Mouse (Mus musculus): ENCODE results near the gene Iqsec1. TPM values are rescaled to one million over a fixed set of nuclear protein-coding genes. Genes with fewer than 3 reads are reported as not detected.

Iqsec1 gene
- polyA plus RNA-seq, 1 experiment: 124 TPM

DNA sequence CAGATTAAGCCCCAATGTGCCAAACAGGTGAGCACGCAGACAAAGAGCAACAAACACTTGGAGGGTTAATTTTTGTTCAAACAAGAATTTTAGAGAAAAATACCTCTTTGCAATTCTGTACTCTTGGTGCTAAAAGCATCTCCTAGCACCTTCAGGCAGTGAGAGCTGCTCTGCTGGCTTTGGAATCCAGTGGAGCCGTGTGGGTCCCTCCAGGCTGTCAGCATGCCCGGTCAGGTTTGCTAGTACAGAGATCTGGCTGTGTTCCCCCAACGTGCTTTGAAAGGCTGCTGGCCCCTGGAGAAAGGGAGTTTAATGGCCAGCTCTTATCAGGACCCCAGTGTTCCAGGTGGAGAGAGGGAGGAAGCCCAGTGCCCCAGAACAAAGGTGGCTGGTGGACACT is 23.1 kb upstream of the Iqsec1 start:
- WGBS: 84% methylated on average over 4 of the region's 4 CpGs
- H3K36me3 ChIP-seq (ENCODE audit: control insufficient read depth, insufficient read depth, low read length): peaks cover 19% of the 10 kb centered on the region
- no peaks in the 10 kb centered on the region for H3K27me3 ChIP-seq (ENCODE audit: control insufficient read depth, insufficient read depth, low read length)
- H3K4me1 ChIP-seq (replicated peaks; ENCODE audit: control insufficient read depth, insufficient read depth, low read length): no peaks in the 10 kb centered on the region
- H3K27ac ChIP-seq (ENCODE audit: control insufficient read depth, insufficient read depth, low read length): no peak overlapping the region
- TF ChIP-seq CTCF (IDR thresholded peaks at IDR 0.05; ENCODE audit: borderline replicate concordance, control insufficient read depth, extremely low read depth, insufficient read depth, low read length, poor library complexity): no peak
- TF ChIP-seq POLR2A (IDR thresholded peaks at IDR 0.05; ENCODE audit: control insufficient read depth, extremely low read depth, insufficient read depth, low read length, poor library complexity): no peak
- DNase-seq: no peak
- no peak overlapping the region for H3K4me3 ChIP-seq (ENCODE audit: control insufficient read depth, insufficient read depth, low read length)

GRCm38 (mm10) chr6:91008284-91008830 is 19.9 kb upstream of the Iqsec1 start:
- Histone ChIP-seq H3K36me3 (ENCODE audit: control insufficient read depth, insufficient read depth, low read length) (peaks cover under 1% of the 10 kb centered on the region; the same call in 1 of the 2 replicates), H3K27me3 (ENCODE audit: control insufficient read depth, insufficient read depth, low read length) (no peaks in the 10 kb centered on the region), H3K4me3 (ENCODE audit: control insufficient read depth, insufficient read depth, low read length) (no peak overlapping the region), H3K27ac (ENCODE audit: control insufficient read depth, insufficient read depth, low read length) (no peak overlapping the region), H3K4me1 (replicated peaks; ENCODE audit: control insufficient read depth, insufficient read depth, low read length) (no peaks in the 10 kb centered on the region)
- TF ChIP-seq POLR2A (IDR thresholded peaks at IDR 0.05; ENCODE audit: control insufficient read depth, extremely low read depth, insufficient read depth, low read length, poor library complexity): no peak
- no peak for TF ChIP-seq CTCF (IDR thresholded peaks at IDR 0.05; ENCODE audit: borderline replicate concordance, control insufficient read depth, extremely low read depth, insufficient read depth, low read length, poor library complexity)
- DNase-seq: no peak
- 94% methylated on average over 3 of the region's 3 CpGs for WGBS

DNA sequence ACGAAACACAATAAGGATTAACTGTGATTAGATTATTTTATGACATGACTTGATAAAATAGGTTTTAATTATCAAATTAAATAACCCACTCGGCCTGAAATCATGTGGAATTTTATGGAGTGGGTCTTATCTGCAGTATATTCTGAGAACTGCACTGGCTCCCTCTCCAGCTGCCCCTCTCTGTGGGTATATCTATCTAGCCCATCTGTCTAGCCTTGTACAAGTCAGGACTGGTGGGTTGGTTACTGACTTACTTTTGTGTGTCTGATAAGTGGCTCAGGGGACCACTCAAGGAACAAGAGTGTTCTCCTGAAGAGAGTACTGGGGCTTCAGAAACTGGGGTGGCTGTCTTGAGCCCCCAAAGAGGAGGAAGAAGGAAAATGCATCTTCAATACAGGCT is 18.7 kb upstream of the Iqsec1 start:
- Histone ChIP-seq H3K4me1 (replicated peaks; ENCODE audit: control insufficient read depth, insufficient read depth, low read length) (no peaks in the 10 kb centered on the region), H3K27ac (ENCODE audit: control insufficient read depth, insufficient read depth, low read length) (no peak overlapping the region), H3K27me3 (ENCODE audit: control insufficient read depth, insufficient read depth, low read length) (no peaks in the 10 kb centered on the region), H3K36me3 (ENCODE audit: control insufficient read depth, insufficient read depth, low read length) (no peaks in the 10 kb centered on the region), H3K4me3 (ENCODE audit: control insufficient read depth, insufficient read depth, low read length) (no peak overlapping the region)
- DNase-seq: no peak
- 73% methylated on average over 2 of the region's 2 CpGs for WGBS
- no peak for TF ChIP-seq CTCF (IDR thresholded peaks at IDR 0.05; ENCODE audit: borderline replicate concordance, control insufficient read depth, extremely low read depth, insufficient read depth, low read length, poor library complexity)
- no peak for TF ChIP-seq POLR2A (IDR thresholded peaks at IDR 0.05; ENCODE audit: control insufficient read depth, extremely low read depth, insufficient read depth, low read length, poor library complexity)

DNA sequence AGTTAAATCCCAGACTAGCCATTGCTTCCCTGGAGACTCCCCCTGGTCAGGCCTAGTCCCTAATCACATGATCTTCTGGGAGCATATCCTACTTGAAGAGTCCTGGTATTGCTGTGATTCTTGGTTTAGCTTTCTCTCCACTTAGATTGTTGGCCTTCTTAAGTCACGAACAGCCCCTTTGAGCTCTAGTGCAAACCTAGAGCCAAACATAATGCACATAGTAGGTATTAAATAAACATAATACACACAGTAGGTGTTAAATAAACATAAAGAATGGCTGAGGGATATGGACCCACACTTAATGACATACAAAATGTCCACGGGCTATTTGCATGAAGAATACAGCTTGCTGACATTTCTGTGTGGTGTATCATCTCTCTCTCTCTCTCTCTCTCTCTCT is 15.7 kb upstream of the Iqsec1 start:
- no peaks in the 10 kb centered on the region for H3K4me1 ChIP-seq (replicated peaks; ENCODE audit: control insufficient read depth, insufficient read depth, low read length)
- TF ChIP-seq POLR2A (IDR thresholded peaks at IDR 0.05; ENCODE audit: control insufficient read depth, extremely low read depth, insufficient read depth, low read length, poor library complexity) (no peak), CTCF (IDR thresholded peaks at IDR 0.05; ENCODE audit: borderline replicate concordance, control insufficient read depth, extremely low read depth, insufficient read depth, low read length, poor library complexity) (no peak)
- 93% methylated on average over 2 of the region's 2 CpGs for WGBS

GRCm38 (mm10) chr6:91003310-91003995 is 15.0 kb upstream of the Iqsec1 start:
- no peak overlapping the region for H3K4me3 ChIP-seq (ENCODE audit: control insufficient read depth, insufficient read depth, low read length)
- no peaks in the 10 kb centered on the region for H3K27me3 ChIP-seq (ENCODE audit: control insufficient read depth, insufficient read depth, low read length)
- WGBS: 4% methylated on average over 3 of the region's 3 CpGs
- no peak overlapping the region for H3K27ac ChIP-seq (ENCODE audit: control insufficient read depth, insufficient read depth, low read length)
- H3K36me3 ChIP-seq (ENCODE audit: control insufficient read depth, insufficient read depth, low read length): no peaks in the 10 kb centered on the region
- no peaks in the 10 kb centered on the region for H3K4me1 ChIP-seq (replicated peaks; ENCODE audit: control insufficient read depth, insufficient read depth, low read length)
- no peak for DNase-seq
- TF ChIP-seq CTCF (IDR thresholded peaks at IDR 0.05; ENCODE audit: borderline replicate concordance, control insufficient read depth, extremely low read depth, insufficient read depth, low read length, poor library complexity) (no peak), POLR2A (IDR thresholded peaks at IDR 0.05; ENCODE audit: control insufficient read depth, extremely low read depth, insufficient read depth, low read length, poor library complexity) (no peak)

More for the DNA sequence above, 15.7 kb upstream of the Iqsec1 start:
- H3K36me3 ChIP-seq (ENCODE audit: control insufficient read depth, insufficient read depth, low read length): no peaks in the 10 kb centered on the region
- H3K27ac ChIP-seq (ENCODE audit: control insufficient read depth, insufficient read depth, low read length): no peak overlapping the region
- no peaks in the 10 kb centered on the region for H3K27me3 ChIP-seq (ENCODE audit: control insufficient read depth, insufficient read depth, low read length)
- no peak overlapping the region for H3K4me3 ChIP-seq (ENCODE audit: control insufficient read depth, insufficient read depth, low read length)
- no peak for DNase-seq

DNA sequence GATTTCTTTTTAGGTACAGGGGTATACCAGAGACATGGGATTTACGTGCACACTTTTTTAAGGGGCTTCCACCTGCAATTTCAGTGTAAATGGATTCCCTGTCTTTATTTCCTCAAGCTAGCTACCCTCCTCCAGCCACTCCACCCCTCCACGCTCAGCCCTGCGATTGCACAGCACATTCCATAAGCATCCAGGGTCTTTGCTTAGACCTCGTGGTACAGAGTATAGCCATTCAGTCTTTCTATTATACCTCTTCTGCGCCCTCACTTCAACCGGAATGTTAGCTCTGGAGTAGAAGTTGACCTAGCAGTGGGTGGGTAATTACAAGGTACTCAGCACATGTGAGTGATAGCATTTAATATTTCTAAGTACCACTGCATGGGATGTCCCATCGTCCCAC is 13.1 kb upstream of the Iqsec1 start:
- Histone ChIP-seq H3K4me3 (ENCODE audit: control insufficient read depth, insufficient read depth, low read length) (no peak overlapping the region), H3K27me3 (ENCODE audit: control insufficient read depth, insufficient read depth, low read length) (no peaks in the 10 kb centered on the region), H3K36me3 (ENCODE audit: control insufficient read depth, insufficient read depth, low read length) (no peaks in the 10 kb centered on the region), H3K27ac (ENCODE audit: control insufficient read depth, insufficient read depth, low read length) (no peak overlapping the region), H3K4me1 (replicated peaks; ENCODE audit: control insufficient read depth, insufficient read depth, low read length) (no peaks in the 10 kb centered on the region)
- WGBS: 89% methylated on average over 7 of the region's 7 CpGs
- TF ChIP-seq CTCF (IDR thresholded peaks at IDR 0.05; ENCODE audit: borderline replicate concordance, control insufficient read depth, extremely low read depth, insufficient read depth, low read length, poor library complexity) (no peak), POLR2A (IDR thresholded peaks at IDR 0.05; ENCODE audit: control insufficient read depth, extremely low read depth, insufficient read depth, low read length, poor library complexity) (no peak)
- DNase-seq: no peak
